Mouse (Mus musculus) MEL (cell line): ENCODE data around the gene Col13a1.

Source experiments
- BHLHE40 ChIP-seq: IDR thresholded peaks from 2 replicates; pipeline ENCODE4 v1.6.1; 2012; ENCODE audit warnings: low read depth, mild to moderate bottlenecking, inconsistent platforms, low read length, improper control_type of control experiment, borderline replicate concordance
- CTCF ChIP-seq, 3 experiments: IDR thresholded peaks in 2 of 3; conservative IDR thresholded peaks in 1 of 3; 2 replicates each; pipeline ENCODE4 v1.5.1; 2011 to 2012; ENCODE audit warnings: low read length in 3 of 3, low read depth in 2 of 3, mild to moderate bottlenecking in 2 of 3, improper control_type of control experiment in 1 of 3, inconsistent platforms in 1 of 3, mixed read lengths in 1 of 3, moderate library complexity in 1 of 3; ENCODE audit not compliant: control insufficient read depth in 1 of 3, insufficient read depth in 1 of 3, poor library complexity in 1 of 3, severe bottlenecking in 1 of 3
- ELF1 ChIP-seq: IDR thresholded peaks from 2 replicates; pipeline ENCODE4 v1.6.1; 2014; ENCODE audit warnings: low read depth, mild to moderate bottlenecking, inconsistent platforms, low read length, improper control_type of control experiment, moderate library complexity
- EP300 ChIP-seq, 2 experiments: IDR thresholded peaks; 2 replicates each; pipeline ENCODE4 v1.6.1; 2011; ENCODE audit warnings: improper control_type of control experiment in 2 of 2, low read length in 2 of 2, low read depth in 1 of 2, mild to moderate bottlenecking in 1 of 2
- GATA1 ChIP-seq: IDR thresholded peaks from 2 replicates; pipeline ENCODE4 v1.6.1; 2011; ENCODE audit warnings: low read depth, low read length, improper control_type of control experiment
- KAT2A ChIP-seq: conservative IDR thresholded peaks from 2 replicates; pipeline ENCODE4 v1.6.1; 2012; ENCODE audit warnings: low read depth, low read length, improper control_type of control experiment, inconsistent platforms
- MAX ChIP-seq: IDR thresholded peaks from 2 replicates; pipeline ENCODE4 v1.6.1; 2011; ENCODE audit warnings: low read length, improper control_type of control experiment
- MAZ ChIP-seq: IDR thresholded peaks from 2 replicates; pipeline ENCODE4 v1.6.1; 2012; ENCODE audit warnings: low read depth, mild to moderate bottlenecking, inconsistent platforms, low read length, improper control_type of control experiment
- POLR2A ChIP-seq, 2 experiments: IDR thresholded peaks; 2 replicates each; pipeline ENCODE4 v1.6.1; 2011 to 2012; ENCODE audit warnings: low read length in 2 of 2, mild to moderate bottlenecking in 2 of 2, control low read depth in 1 of 2, improper control_type of control experiment in 1 of 2, low read depth in 1 of 2, moderate library complexity in 1 of 2; ENCODE audit not compliant: control insufficient read depth in 1 of 2, insufficient read depth in 1 of 2, poor library complexity in 1 of 2
- SIN3A ChIP-seq: IDR thresholded peaks from 2 replicates; pipeline ENCODE4 v1.6.1; 2012; ENCODE audit warnings: low read length, improper control_type of control experiment, inconsistent platforms
- USF1 ChIP-seq: IDR thresholded peaks from 2 replicates; pipeline ENCODE4 v1.6.1; 2014; ENCODE audit warnings: low read depth, mild to moderate bottlenecking, inconsistent platforms, low read length, improper control_type of control experiment, moderate library complexity
- ZC3H11A ChIP-seq: IDR thresholded peaks from 2 replicates; pipeline ENCODE4 v1.6.1; 2012; ENCODE audit warnings: low read depth, mild to moderate bottlenecking, inconsistent platforms, low read length, improper control_type of control experiment

DNA sequence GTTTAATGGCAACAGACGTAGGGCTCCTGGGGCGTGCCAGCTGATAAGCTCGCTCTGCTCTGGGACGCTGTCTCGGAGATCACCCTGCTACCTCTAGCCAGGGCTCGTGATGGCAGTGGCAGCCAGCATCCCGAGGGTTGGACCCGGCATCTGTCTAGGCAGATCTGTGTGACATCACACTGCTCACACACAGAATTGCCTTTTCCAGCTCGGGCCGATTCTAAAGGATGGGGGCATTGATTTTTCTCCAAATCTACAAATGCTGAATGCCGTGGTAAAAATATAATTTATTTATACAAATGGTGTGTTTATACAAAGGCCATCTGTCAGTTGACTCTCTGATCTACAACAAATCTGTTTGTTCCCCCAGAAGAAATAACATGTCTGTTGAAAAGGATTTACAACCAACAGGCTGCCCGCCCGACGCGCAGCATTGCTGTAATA is 180.8 kb downstream of the Col13a1 start:
- TF ChIP-seq CTCF (IDR thresholded peaks at IDR 0.05 in 2 of 3, conservative IDR thresholded peaks at IDR 0.05 in 1 of 3; ENCODE audit: control insufficient read depth in 1 of 3, insufficient read depth in 1 of 3, low read depth in 2 of 3, low read length in 3 of 3, poor library complexity in 1 of 3, severe bottlenecking in 1 of 3) (no peak), EP300 (IDR thresholded peaks at IDR 0.05; ENCODE audit: low read depth in 1 of 2, low read length in 2 of 2) (no peak), BHLHE40 (no peak), MAX (no peak), MAZ (no peak), SIN3A (no peak), POLR2A (IDR thresholded peaks at IDR 0.05; ENCODE audit: control insufficient read depth in 1 of 2, insufficient read depth in 1 of 2, low read depth in 1 of 2, low read length in 2 of 2, poor library complexity in 1 of 2) (no peak), USF1 (no peak), GATA1 (no peak), ZC3H11A (no peak), KAT2A (no peak), ELF1 (no peak)
